Mouse (Mus musculus) intestine, embryonic 15.5 days (tissue): ENCODE results near the gene Plekhg5. TPM values are rescaled to one million over a fixed set of nuclear protein-coding genes. Genes with fewer than 3 reads are reported as not detected.

Source experiments
- ATAC-seq: fragments of 200-750 bp; cut with Nextera tagmentation; 2 replicates; pipeline ENCODE4 v1.8.0; 2017; ENCODE audit warnings: moderate TSS enrichment, moderate library complexity
- H3K27ac ChIP-seq: fragments of 300-500 bp; sonication (generic); 2 replicates; pipeline ENCODE4 v1.5.1; 2015; ENCODE audit warnings: mild to moderate bottlenecking, inconsistent platforms
- H3K27me3 ChIP-seq: fragments of 300-500 bp; sonication (generic); replicated peaks from 2 replicates; pipeline ENCODE4 v1.6.1; 2015; ENCODE audit warnings: inconsistent platforms
- H3K36me3 ChIP-seq: fragments of 300-500 bp; sonication (generic); 2 replicates; pipeline ENCODE4 v1.6.1; 2015; ENCODE audit warnings: inconsistent platforms
- H3K4me1 ChIP-seq: fragments of 300-500 bp; sonication (generic); replicated peaks from 2 replicates; pipeline ENCODE4 v1.6.1; 2015; ENCODE audit warnings: inconsistent platforms
- H3K4me2 ChIP-seq: fragments of 300-500 bp; sonication (generic); replicated peaks from 2 replicates; pipeline ENCODE4 v1.6.1; 2015; ENCODE audit warnings: mild to moderate bottlenecking, inconsistent platforms
- H3K4me3 ChIP-seq: fragments of 300-500 bp; sonication (generic); replicated peaks from 2 replicates; pipeline ENCODE4 v1.5.1; 2015; ENCODE audit warnings: inconsistent platforms
- H3K9ac ChIP-seq: fragments of 300-500 bp; sonication (generic); 2 replicates; pipeline ENCODE4 v1.6.1; 2015; ENCODE audit warnings: inconsistent platforms
- H3K9me3 ChIP-seq: fragments of 300-500 bp; sonication (generic); 2 replicates; pipeline ENCODE4 v1.6.1; 2016; ENCODE audit warnings: inconsistent platforms
- WGBS: fragments of 180-500 bp; shearing (Covaris S2); methylation state at CpG from one replicate; pipeline ENCODE4 v1.1.7; 2015; 5-methylcytosine and 5-hydroxymethylcytosine counted together
- polyA plus RNA-seq: library from polyadenylated mRNA; unstranded; fragments of >200 nt; fragmentation: Nextera tagmentation; extraction: Ambion mirVana; gene quantifications from 2 replicates; pipeline ENCODE4 v1.2.1, GENCODE M21; 2015

The Plekhg5 gene
- polyA plus RNA-seq, 1 experiment from 2014 or later: 11.0 TPM

GRCm38 (mm10) chr4:152073715-152074114, 1.4 kb downstream of the Plekhg5 start:
- Histone ChIP-seq H3K27me3 (no peaks in the 10 kb centered on the region), H3K36me3 (no peaks in the 10 kb centered on the region), H3K4me3 (no peak overlapping the region), H3K27ac (no peak overlapping the region), H3K9me3 (no peaks in the 10 kb centered on the region), H3K4me1 (peaks cover 7% of the 10 kb centered on the region), H3K9ac (no peak overlapping the region), H3K4me2 (no peak overlapping the region)
- WGBS: 89% methylated on average over 6 of the region's 6 CpGs
- no peak for ATAC-seq

- no peak overlapping the region for H3K4me2 ChIP-seq
- ATAC-seq: no peak
- no peak overlapping the region for H3K27ac ChIP-seq
- 80% methylated on average over 9 of the region's 9 CpGs for WGBS
- no peaks in the 10 kb centered on the region for H3K36me3 ChIP-seq
- H3K9ac ChIP-seq: no peak overlapping the region
- H3K9me3 ChIP-seq: no peaks in the 10 kb centered on the region
- H3K27me3 ChIP-seq: no peaks in the 10 kb centered on the region
- H3K4me3 ChIP-seq: no peak overlapping the region
- peaks cover 7% of the 10 kb centered on the region for H3K4me1 ChIP-seq
Measured at GRCm38 (mm10) chr4:152074548-152074947, 2.2 kb downstream of the Plekhg5 start.

- Histone ChIP-seq H3K9me3 (no peaks in the 10 kb centered on the region), H3K27me3 (no peaks in the 10 kb centered on the region), H3K4me2 (no peak overlapping the region), H3K9ac (no peak overlapping the region), H3K36me3 (no peaks in the 10 kb centered on the region), H3K4me3 (no peak overlapping the region), H3K4me1 (peaks cover 5% of the 10 kb centered on the region), H3K27ac (no peak overlapping the region)
- 91% methylated on average over 9 of the region's 9 CpGs for WGBS
- no peak for ATAC-seq
Measured at GRCm38 (mm10) chr4:152077191-152077590, 4.9 kb downstream of the Plekhg5 start.

- no peak for ATAC-seq
- Histone ChIP-seq H3K27me3 (no peaks in the 10 kb centered on the region), H3K9ac (no peak overlapping the region), H3K4me2 (no peak overlapping the region), H3K4me1 (no peaks in the 10 kb centered on the region; the same call in 1 of the 2 replicates), H3K4me3 (no peak overlapping the region), H3K27ac (no peak overlapping the region), H3K36me3 (no peaks in the 10 kb centered on the region), H3K9me3 (no peaks in the 10 kb centered on the region)
- WGBS: 89% methylated on average over 10 of the region's 10 CpGs
Measured at GRCm38 (mm10) chr4:152078105-152078530, 5.8 kb downstream of the Plekhg5 start.

- Histone ChIP-seq H3K4me3 (no peak overlapping the region), H3K4me1 (no peaks in the 10 kb centered on the region; the same call in 1 of the 2 replicates), H3K9me3 (no peaks in the 10 kb centered on the region), H3K9ac (no peak overlapping the region), H3K4me2 (no peak overlapping the region), H3K27ac (no peak overlapping the region), H3K36me3 (no peaks in the 10 kb centered on the region), H3K27me3 (no peaks in the 10 kb centered on the region)
- WGBS: 90% methylated on average over 3 of the region's 3 CpGs
- ATAC-seq: no peak
Measured at GRCm38 (mm10) chr4:152079261-152079660, 7.0 kb downstream of the Plekhg5 start.

- no peaks in the 10 kb centered on the region for H3K36me3 ChIP-seq
- H3K9me3 ChIP-seq: no peaks in the 10 kb centered on the region
- no peak for ATAC-seq
- H3K4me1 ChIP-seq: no peaks in the 10 kb centered on the region; the same call in 1 of the 2 replicates
- no peak overlapping the region for H3K4me3 ChIP-seq
- 0 out of 2 replicates have a peak, but pooled peaks cover 2% of the 10 kb centered on the region for H3K27me3 ChIP-seq
- H3K9ac ChIP-seq: no peak overlapping the region
- H3K27ac ChIP-seq: no peak overlapping the region
- WGBS: 57% methylated on average over 7 of the region's 7 CpGs
- H3K4me2 ChIP-seq: no peak overlapping the region
Measured at GRCm38 (mm10) chr4:152079931-152080330, 7.6 kb downstream of the Plekhg5 start.

- no peak for ATAC-seq
Measured at GRCm38 (mm10) chr4:152083611-152084220, 11.4 kb downstream of the Plekhg5 start.

GRCm38 (mm10) chr4:152084616-152085015, 12.3 kb downstream of the Plekhg5 start:
- WGBS: 89% methylated on average over 7 of the region's 7 CpGs
- Histone ChIP-seq H3K9ac (no peak overlapping the region), H3K27ac (no peak overlapping the region), H3K36me3 (no peaks in the 10 kb centered on the region), H3K9me3 (no peaks in the 10 kb centered on the region), H3K4me1 (peaks cover 17% of the 10 kb centered on the region), H3K4me2 (no peak overlapping the region), H3K27me3 (0 out of 2 replicates have a peak, but pooled peaks cover 2% of the 10 kb centered on the region), H3K4me3 (no peak overlapping the region)
- ATAC-seq: no peak

More at GRCm38 (mm10) chr4:152083611-152084220, 11.4 kb downstream of the Plekhg5 start:
- 73% methylated on average over 7 of the region's 7 CpGs for WGBS
- peaks cover 16% of the 10 kb centered on the region for H3K4me1 ChIP-seq
- H3K4me2 ChIP-seq: no peak overlapping the region
- H3K9ac ChIP-seq: no peak overlapping the region
- H3K27me3 ChIP-seq: 0 out of 2 replicates have a peak, but pooled peaks cover 2% of the 10 kb centered on the region
- H3K9me3 ChIP-seq: no peaks in the 10 kb centered on the region
- no peak overlapping the region for H3K4me3 ChIP-seq
- no peak overlapping the region for H3K27ac ChIP-seq
- H3K36me3 ChIP-seq: no peaks in the 10 kb centered on the region

- Histone ChIP-seq H3K9ac (peak overlapping the region; percentile 86), H3K27ac (peak overlapping the region; percentile 80), H3K4me2 (peak overlapping the region; percentile 90), H3K4me1 (peaks cover 19% of the 10 kb centered on the region), H3K27me3 (0 out of 2 replicates have a peak, but pooled peaks cover 2% of the 10 kb centered on the region), H3K4me3 (peak overlapping the region; percentile 85), H3K36me3 (no peaks in the 10 kb centered on the region), H3K9me3 (no peaks in the 10 kb centered on the region)
- peak; percentile 93 for ATAC-seq
- WGBS: under 1% methylated on average over 68 of the region's 92 CpGs
Measured at GRCm38 (mm10) chr4:152086505-152087210, 14.4 kb downstream of the Plekhg5 start.

GRCm38 (mm10) chr4:152087211-152088081, 15.1 kb downstream of the Plekhg5 start:
- H3K4me2 ChIP-seq: peak overlapping the region; percentile 90
- 9% methylated on average over 12 of the region's 12 CpGs for WGBS
- no peak; the same call in 1 of the 2 replicates for ATAC-seq
- H3K4me3 ChIP-seq: peak overlapping the region; percentile 85
- H3K4me1 ChIP-seq: peaks cover 23% of the 10 kb centered on the region
- H3K27me3 ChIP-seq: 0 out of 2 replicates have a peak, but pooled peaks cover 2% of the 10 kb centered on the region
- peak overlapping the region; percentile 80; the same call in 1 of the 2 replicates for H3K27ac ChIP-seq
- no peaks in the 10 kb centered on the region for H3K9me3 ChIP-seq
- peak overlapping the region; percentile 86 for H3K9ac ChIP-seq
- no peaks in the 10 kb centered on the region for H3K36me3 ChIP-seq

- H3K27me3 ChIP-seq: 0 out of 2 replicates have a peak, but pooled peaks cover 2% of the 10 kb centered on the region
- no peak overlapping the region for H3K27ac ChIP-seq
- H3K4me2 ChIP-seq: peak overlapping the region; percentile 90
- H3K36me3 ChIP-seq: no peaks in the 10 kb centered on the region
- WGBS: 63% methylated on average over 4 of the region's 4 CpGs
- H3K9me3 ChIP-seq: no peaks in the 10 kb centered on the region
- H3K4me3 ChIP-seq: peak overlapping the region; percentile 85; the same call in 1 of the 2 replicates
- ATAC-seq: no peak
- peaks cover 30% of the 10 kb centered on the region for H3K4me1 ChIP-seq
- H3K9ac ChIP-seq: peak overlapping the region; percentile 30; the same call in 1 of the 2 replicates
Measured at GRCm38 (mm10) chr4:152088133-152088532, 15.8 kb downstream of the Plekhg5 start.
